Mouse (Mus musculus) G1E (cell line): Measurements from ENCODE around the gene H2-T24. TPM values are rescaled to one million over a fixed set of nuclear protein-coding genes. Genes with fewer than 3 reads are reported as not detected.
A peak's percentile ranks its signal among the peaks of the same experiment; 100 is the strongest.
"Not testable (repeated sequence)": the region's sequence is repeated elsewhere in the genome, so short reads cannot be mapped to it uniquely, and the experiment has no call there.

Experiments used
- ATAC-seq: 2 replicates; pipeline ENCODE4 v1.8.0; 2016; ENCODE audit warnings: mild to moderate bottlenecking; ENCODE audit not compliant: insufficient number of reproducible peaks, poor library complexity, low FRiP score, severe bottlenecking; ENCODE audit errors: extremely low read depth
- DNase-seq: peaks from one replicate; pipeline ENCODE4 v3.0.0; 2012; ENCODE audit warnings: low spot score
- H3K27me3 ChIP-seq: 2 replicates; pipeline ENCODE4 v1.6.1; 2012; ENCODE audit warnings: mild to moderate bottlenecking, low read length, inconsistent platforms; ENCODE audit not compliant: insufficient read depth
- H3K36me3 ChIP-seq: replicated peaks from 2 replicates; pipeline ENCODE3; 2012; ENCODE audit warnings: mild to moderate bottlenecking, inconsistent platforms
- H3K4me1 ChIP-seq: 2 replicates; pipeline ENCODE4 v1.6.1; 2012; ENCODE audit warnings: low read depth, low read length, inconsistent platforms, mixed read lengths; ENCODE audit not compliant: insufficient read depth
- H3K4me3 ChIP-seq: 2 replicates; pipeline ENCODE4 v1.5.1; 2012; ENCODE audit warnings: low read depth, mild to moderate bottlenecking, inconsistent platforms, low read length, moderate library complexity, mixed read lengths
- H3K9me3 ChIP-seq: replicated peaks from 2 replicates; pipeline ENCODE4 v1.6.1; 2012; ENCODE audit warnings: inconsistent platforms
- CTCF ChIP-seq: IDR thresholded peaks from 2 replicates; pipeline ENCODE4 v1.5.1; 2012; ENCODE audit warnings: low read depth, low read length, inconsistent platforms, mixed read lengths
- GATA1 ChIP-seq: IDR thresholded peaks from 2 replicates; pipeline ENCODE4 v1.6.1; 2012; ENCODE audit warnings: borderline replicate concordance, low read length, inconsistent platforms, mixed read lengths
- GATA2 ChIP-seq: IDR thresholded peaks from 2 replicates; pipeline ENCODE4 v1.6.1; 2012; ENCODE audit warnings: low read depth, low read length, inconsistent platforms, borderline replicate concordance
- POLR2AphosphoS5 ChIP-seq: IDR thresholded peaks from 2 replicates; pipeline ENCODE4 v1.6.1; 2012; ENCODE audit warnings: low read depth, low read length, inconsistent platforms; ENCODE audit not compliant: insufficient replicate concordance
- TAL1 ChIP-seq: conservative IDR thresholded peaks from 2 replicates; pipeline ENCODE4 v1.6.1; 2012; ENCODE audit warnings: low read depth, low read length, inconsistent platforms, mixed read lengths
- polyA plus RNA-seq: library from polyadenylated mRNA; stranded (reverse); fragments of >175 nt; gene quantifications from 2 replicates; pipeline ENCODE4 v1.2.3, GENCODE M21; 2012
- total RNA-seq, 2 experiments: library from RNA; stranded (forward) in 1 of 2; stranded (reverse) in 1 of 2; fragments of 200-1000 nt in 1 of 2; fragments of >200 nt in 1 of 2; fragmentation: Nextera tagmentation in 1 of 2; gene quantifications; 2 replicates each; pipeline ENCODE4 v1.2.3; 2014 to 2017

The H2-T24 gene
- 16.6 TPM in 1 of 2 replicates, not detected in the other for total RNA-seq (2014; fragmentation: Nextera tagmentation)
- total RNA-seq (2017): 5.8 and 6.9 TPM in 2 replicates
- polyA plus RNA-seq: 0.47 and 0.50 TPM in 2 replicates

DNA sequence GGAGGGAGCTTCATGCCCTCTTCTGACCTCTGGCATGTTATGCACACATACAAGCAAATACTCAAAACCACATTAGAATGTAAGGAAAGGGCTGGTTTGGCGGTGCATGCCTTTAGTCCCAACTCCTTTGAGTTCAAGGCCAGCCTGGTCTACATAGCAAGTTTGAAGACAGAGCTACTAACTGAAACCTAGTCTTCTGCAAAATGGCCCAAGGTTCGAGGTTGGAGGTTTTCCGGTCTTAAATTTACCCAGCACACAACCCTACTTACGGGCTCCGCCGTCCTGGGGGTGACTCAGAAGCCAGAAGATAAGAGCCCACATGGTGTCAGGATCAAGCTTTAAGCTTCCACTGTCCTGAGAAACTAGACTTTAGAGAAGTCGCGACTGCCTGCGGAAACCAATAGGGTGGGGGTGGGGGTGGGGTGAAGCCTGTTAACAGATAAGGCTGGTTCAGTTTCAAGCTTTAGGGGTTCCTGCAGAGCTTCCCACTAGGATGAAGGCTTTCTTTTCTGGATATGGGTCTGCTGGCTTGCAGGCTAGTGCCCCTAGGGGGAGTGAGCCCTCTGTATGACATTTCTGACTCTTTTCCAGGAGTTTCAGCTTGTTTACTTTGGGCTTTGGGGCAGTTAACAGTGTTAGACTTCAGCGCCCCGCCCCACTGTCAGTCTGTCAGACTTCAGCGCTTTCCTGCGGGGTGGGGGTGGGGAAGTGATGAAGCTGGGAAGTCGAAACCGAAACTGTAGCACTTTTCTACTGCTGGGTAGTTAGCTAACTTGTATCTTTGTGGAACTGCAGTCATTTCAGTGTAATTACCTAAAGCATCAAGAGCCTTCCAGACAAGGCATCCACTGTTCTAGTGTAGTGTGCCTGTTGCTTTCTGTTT is at the start of gene H2-T24:
Gene H2-T24 (minus strand): TSS at position 370 of the 883 bp plus-strand sequence.
- peak within 1 kb of the TSS; percentile 56 for H3K4me3 ChIP-seq
- H3K4me1 ChIP-seq: peaks cover 81% of the 10 kb centered on the region
- no peaks in the 10 kb centered on the region for H3K27me3 ChIP-seq
- peaks cover 85% of the 10 kb centered on the region for H3K36me3 ChIP-seq
- DNase-seq (no peak), ATAC-seq (peak; percentile 52; the same call in 1 of the 2 replicates)
- peaks cover 19% of the 10 kb centered on the region for H3K9me3 ChIP-seq
- TF ChIP-seq GATA1 (no peak), POLR2AphosphoS5 (no peak), CTCF (no peak), GATA2 (no peak), TAL1 (no peak)

- Histone ChIP-seq H3K27me3 (peaks cover 43% of the 10 kb centered on the region), H3K36me3 (no peaks in the 10 kb centered on the region), H3K4me1 (no peaks in the 10 kb centered on the region), H3K4me3 (no peak overlapping the region), H3K9me3 (no peaks in the 10 kb centered on the region)
- TF ChIP-seq CTCF (peak; percentile 97), GATA1 (no peak), GATA2 (no peak), POLR2AphosphoS5 (no peak), TAL1 (no peak)
- ATAC-seq (peak; percentile 29; the same call in 1 of the 2 replicates), DNase-seq (peak; percentile 79)
Observed at GRCm38 (mm10) chr17:36060829-36061228, 40.5 kb upstream of the H2-T24 start.

DNA sequence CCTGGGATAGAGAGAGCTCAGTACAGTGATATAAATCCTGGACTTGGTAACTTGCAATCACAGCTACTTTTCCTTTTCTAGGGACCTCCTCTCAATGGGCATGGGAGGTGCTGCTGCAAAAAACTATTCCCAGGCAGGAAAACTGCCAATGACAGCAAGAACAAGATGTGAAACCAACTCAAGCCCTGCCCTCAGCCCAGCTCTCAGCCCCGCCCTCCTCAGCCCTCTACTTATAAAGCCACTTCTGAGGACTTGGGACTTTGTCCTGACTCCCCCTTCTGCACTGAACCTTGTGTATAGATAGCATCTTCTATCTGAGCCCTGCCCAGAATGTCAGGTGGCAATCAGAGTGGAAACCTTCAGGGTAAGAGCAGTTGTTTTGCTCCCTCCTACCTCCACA is 38.0 kb upstream of the H2-T24 start, which contains the start of gene Gm11127:
Gene Gm11127 (minus strand): TSS at position 10 of the 400 bp plus-strand sequence.
- not testable (repeated sequence) for ATAC-seq, H3K4me3 ChIP-seq, H3K4me1 ChIP-seq, H3K9me3 ChIP-seq, DNase-seq, H3K36me3 ChIP-seq
- peaks cover 32% of the 10 kb centered on the region for H3K27me3 ChIP-seq

GRCm38 (mm10) chr17:36057927-36058326 is 37.6 kb upstream of the H2-T24 start:
- DNase-seq, H3K4me3 ChIP-seq, ATAC-seq, H3K4me1 ChIP-seq, H3K9me3 ChIP-seq, H3K36me3 ChIP-seq: not testable (repeated sequence)
- H3K27me3 ChIP-seq: peaks cover 31% of the 10 kb centered on the region

DNA sequence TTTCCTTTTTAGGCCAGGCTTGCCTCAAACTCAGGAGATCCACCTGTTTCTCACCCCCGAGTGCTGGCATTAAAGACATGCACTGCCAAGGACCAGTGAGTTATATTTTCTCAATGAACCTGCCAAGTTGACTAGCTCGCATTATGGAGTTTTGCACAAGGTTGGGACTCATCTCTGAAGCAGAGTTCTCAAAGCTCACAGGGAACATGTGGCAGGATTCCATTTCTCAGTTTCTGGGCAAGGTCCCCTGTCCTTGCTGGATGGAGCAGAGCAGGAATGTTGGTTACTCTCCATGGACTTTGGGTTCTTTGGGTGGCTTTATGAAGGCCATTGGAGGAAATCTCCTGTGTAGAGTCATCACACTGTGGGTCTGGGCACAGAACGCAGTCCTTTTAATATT is 22.9 kb upstream of the H2-T24 start:
- ATAC-seq (no peak), DNase-seq (no peak)
- peaks cover 5% of the 10 kb centered on the region for H3K36me3 ChIP-seq
- no peak for TF ChIP-seq GATA1
- no peak for TF ChIP-seq GATA2
- TF ChIP-seq TAL1: no peak
- TF ChIP-seq CTCF: no peak
- no peak for TF ChIP-seq POLR2AphosphoS5
- no peaks in the 10 kb centered on the region for H3K27me3 ChIP-seq
- H3K4me1 ChIP-seq: peaks cover 23% of the 10 kb centered on the region
- H3K4me3 ChIP-seq: peak overlapping the region; percentile 72
- no peaks in the 10 kb centered on the region for H3K9me3 ChIP-seq

DNA sequence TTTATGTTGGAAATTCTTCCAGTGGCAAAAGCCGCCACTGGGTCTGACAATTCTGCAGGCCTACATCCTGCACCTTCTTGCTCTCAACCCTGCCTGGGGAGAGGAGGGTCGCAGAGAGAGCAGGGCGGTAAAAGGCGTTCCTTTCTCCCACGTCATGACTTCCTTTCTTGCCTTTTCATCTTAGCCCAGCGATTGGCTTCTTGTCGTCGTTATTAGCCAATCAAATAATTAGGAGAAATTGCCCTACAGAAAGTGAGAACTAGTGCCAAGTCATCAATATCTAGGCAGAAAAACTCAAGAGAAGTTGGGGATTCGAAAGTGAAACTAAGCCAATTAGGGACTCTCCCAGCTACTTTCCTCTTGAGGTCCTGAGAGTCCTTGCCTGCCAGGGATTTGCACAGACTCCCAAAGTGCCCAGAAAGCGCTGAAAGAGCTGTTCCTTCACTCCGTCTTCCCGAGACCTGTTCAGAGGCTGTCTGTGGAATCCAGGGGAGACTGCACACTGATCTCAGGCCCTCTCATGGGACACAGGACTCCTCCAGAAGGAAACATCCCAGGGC is 22.3 kb upstream of the H2-T24 start, which contains the start of the genes H2-T22 and Gm6034:
Gene H2-T22 (minus strand): TSS at position 138 of the 560 bp plus-strand sequence.
Gene Gm6034 (plus strand): TSS at position 352 of the 560 bp plus-strand sequence.
- not testable (repeated sequence) for H3K27me3 ChIP-seq, H3K9me3 ChIP-seq, H3K36me3 ChIP-seq
- Histone ChIP-seq H3K4me3 (peak within 1 kb of the TSS; percentile 72), H3K4me1 (peaks cover 23% of the 10 kb centered on the region)
- DNase-seq (peak; percentile 89), ATAC-seq (peak; percentile 93)

DNA sequence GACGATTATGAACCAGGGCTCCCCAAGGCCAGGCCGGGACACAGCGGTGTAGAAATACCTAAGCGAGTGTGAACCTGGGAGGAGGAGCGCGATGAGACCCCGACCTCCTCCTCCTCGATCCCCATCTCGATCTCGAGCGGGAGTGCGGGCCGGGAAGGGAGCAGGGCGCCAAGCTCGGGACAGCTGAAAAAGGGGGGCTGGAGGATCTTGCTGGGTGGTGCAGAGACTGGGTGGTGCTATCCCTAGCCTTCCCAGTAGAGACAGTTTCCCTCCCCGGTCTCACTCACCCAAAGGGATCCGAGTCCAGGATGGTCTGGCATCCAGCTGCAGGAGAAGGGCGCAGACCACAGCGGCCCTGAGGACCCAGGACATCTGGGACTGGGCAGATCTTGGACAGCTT is 21.7 kb upstream of the H2-T24 start:
- peaks cover 15% of the 10 kb centered on the region for H3K36me3 ChIP-seq
- not testable (repeated sequence) for DNase-seq, ATAC-seq, H3K27me3 ChIP-seq, H3K9me3 ChIP-seq
- H3K4me1 ChIP-seq: peaks cover 23% of the 10 kb centered on the region
- peak overlapping the region; percentile 72; the same call in 1 of the 2 replicates for H3K4me3 ChIP-seq

GRCm38 (mm10) chr17:36040604-36041003 is 20.2 kb upstream of the H2-T24 start:
- not testable (repeated sequence) for H3K9me3 ChIP-seq, DNase-seq, H3K27me3 ChIP-seq, ATAC-seq, H3K4me3 ChIP-seq
- Histone ChIP-seq H3K36me3 (peaks cover 16% of the 10 kb centered on the region), H3K4me1 (peaks cover 23% of the 10 kb centered on the region)

GRCm38 (mm10) chr17:36036126-36036525 is 15.8 kb upstream of the H2-T24 start:
- Histone ChIP-seq H3K4me1 (peaks cover 18% of the 10 kb centered on the region), H3K36me3 (peaks cover 27% of the 10 kb centered on the region)
- not testable (repeated sequence) for H3K9me3 ChIP-seq, H3K4me3 ChIP-seq, ATAC-seq, DNase-seq, H3K27me3 ChIP-seq
